Mouse (Mus musculus): ENCODE results near the gene Gm884.
A peak's percentile ranks its signal among the peaks of the same experiment; 100 is the strongest.
"Not testable (repeated sequence)": the region's sequence is repeated elsewhere in the genome, so short reads cannot be mapped to it uniquely, and the experiment has no call there.

Gene Gm884

DNA sequence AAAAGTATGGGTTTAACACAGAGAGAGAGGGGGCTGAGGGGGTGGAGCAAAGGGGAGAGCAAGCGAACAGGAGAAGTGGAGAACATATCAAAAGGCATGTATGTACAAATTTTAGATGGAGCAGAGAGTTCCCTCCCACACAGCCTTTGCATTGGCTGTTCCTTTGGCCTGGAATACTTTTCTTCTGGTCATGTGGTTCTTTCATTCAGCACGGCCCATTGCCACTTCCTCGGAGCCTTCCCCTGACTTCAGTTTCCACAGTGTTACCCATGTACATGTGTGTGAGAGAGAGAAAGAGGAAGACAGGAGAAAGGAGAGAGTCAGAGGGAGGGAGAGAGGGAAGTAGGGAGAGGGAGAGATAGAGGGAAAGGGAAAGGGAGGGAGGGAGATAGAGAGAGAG lies 14.5 kb upstream of the Gm884 start:
- no peak for DNase-seq (ENCODE audit: low spot score in 2 of 2)

DNA sequence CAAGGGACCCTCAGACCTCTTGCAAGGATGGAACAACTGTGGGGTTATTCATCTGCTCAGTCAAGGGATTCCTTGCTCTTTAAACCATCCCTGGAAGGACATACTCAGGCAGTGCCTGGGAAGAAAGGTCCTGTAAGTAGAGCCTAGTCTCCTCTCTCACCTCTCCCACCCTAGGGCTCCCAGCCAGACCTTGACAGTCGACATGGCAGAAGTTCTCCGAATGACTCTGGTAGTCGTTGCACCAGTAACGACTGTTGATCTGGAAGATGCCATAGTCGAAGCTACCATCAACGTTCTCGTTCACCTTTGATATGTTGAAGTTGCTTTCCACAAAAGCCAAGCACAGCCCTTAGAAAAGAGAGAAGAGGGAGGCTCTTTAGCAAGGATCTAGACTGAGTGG lies 13.9 kb upstream of the Gm884 start:
- DNase-seq (ENCODE audit: low spot score in 2 of 2) = no peak

DNA sequence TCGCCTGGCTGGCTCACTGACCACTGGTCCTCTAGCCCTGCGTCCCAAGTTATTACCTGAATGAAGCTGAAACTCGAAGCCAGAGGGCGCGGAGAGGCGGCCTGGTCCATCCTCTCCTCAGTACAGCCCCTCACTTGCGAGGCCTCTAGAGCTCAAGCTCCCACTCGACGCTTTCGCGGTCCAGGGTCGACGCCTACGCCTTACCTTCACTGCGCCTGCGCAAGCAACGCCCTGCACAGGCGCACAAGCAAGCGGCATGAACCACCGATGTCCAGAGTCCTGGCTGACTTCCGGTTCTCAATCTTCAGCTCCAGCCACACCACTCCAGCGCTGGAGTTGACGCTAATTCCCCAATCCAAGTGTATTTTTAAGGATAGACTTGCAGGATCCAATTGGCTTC lies 6.5 kb upstream of the Gm884 start:
- no peak for DNase-seq (ENCODE audit: low spot score in 2 of 2)

DNA sequence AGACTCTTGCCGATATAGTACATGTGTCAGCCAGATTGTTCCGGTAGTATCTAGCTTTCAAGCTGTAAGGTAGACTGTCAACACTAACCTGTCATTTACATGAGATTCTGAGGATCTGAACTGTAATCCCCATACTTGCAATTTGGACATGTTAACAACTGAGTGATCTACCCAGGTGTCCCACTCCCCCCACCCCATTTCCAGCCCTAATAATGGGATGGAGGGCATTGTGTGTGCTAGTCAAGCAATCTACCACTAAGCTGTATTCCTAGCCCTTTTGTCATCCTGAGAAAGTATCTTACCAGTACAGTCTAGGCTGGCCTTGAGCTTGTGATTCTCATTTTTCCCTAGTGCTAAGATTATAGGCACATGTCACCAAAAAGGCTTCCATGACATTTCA lies 10.2 kb downstream of the Gm884 start:
- DNase-seq (ENCODE audit: low spot score in 2 of 2) = no peak

DNA sequence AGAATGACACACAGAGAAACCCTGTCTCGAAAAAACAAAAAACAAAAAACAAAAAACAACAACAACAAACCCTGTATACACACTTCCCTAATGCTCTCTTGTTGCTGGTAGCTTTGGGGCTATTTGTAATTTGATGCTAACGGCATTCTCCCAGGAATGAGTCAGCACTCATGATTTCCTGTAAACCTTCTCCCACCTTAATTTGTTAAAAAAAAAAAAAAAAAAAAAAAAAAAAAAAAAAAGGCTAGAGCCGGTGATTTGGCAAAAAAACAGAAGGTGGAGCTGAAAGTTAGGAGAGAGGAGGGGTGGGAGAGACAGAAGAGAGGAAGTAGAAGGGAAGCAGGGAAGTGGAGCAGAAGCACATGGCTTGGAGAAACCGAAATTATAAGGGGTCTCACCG lies 14.3 kb downstream of the Gm884 start:
- DNase-seq (ENCODE audit: low spot score in 2 of 2) = no peak

DNA sequence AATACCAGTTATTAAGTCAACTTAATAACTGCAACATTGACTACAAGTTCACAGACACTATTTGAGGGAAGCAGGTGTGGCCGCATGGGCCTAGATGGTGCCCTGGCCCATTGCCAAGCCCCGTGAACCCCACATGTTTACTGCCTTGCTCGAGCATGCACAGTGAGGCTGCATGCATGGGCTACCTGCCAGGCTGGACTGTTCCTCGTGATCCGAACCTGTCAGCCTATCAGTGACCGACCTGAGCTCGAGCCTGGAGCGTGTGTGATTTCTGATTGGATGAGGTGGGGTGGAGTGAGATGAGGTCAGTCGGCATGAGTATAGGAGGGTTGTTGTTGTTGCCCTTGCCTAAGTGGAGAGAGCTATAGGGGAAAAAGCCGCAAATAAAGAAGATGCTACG lies 42.6 kb downstream of the Gm884 start:
- DNase-seq (ENCODE audit: low spot score in 2 of 2) = no peak

DNA sequence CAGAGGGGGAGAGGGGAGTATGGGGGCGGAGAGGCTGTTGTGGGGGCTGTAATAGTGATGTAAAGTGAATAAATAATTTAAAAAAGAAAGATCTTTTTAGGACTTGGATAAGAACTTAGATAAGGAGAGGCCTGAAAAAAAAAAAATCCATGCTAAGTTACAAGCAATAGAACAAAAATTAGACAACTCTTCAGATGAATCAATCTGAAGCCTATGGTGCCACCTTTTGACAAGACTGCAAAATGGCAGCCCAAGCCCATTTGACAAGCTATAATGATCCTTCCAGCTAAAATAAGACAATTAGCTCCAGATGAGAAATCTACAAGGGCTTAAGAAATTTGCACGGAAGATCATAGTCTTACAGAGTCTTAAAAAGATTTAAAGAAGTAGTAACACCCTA lies 64.9 kb downstream of the Gm884 start:
- DNase-seq (ENCODE audit: low spot score in 2 of 2) = peak in 1 of 2 experiments; percentile 22

GRCm38 (mm10) chr11:103534973-103535372 lies 86.0 kb downstream of the Gm884 start:
- not testable (repeated sequence) for DNase-seq (ENCODE audit: low spot score in 2 of 2)

- DNase-seq (ENCODE audit: low spot score in 2 of 2) = no peak
Measured at GRCm38 (mm10) chr11:103512111-103512510, 108.8 kb downstream of the Gm884 start.

DNA sequence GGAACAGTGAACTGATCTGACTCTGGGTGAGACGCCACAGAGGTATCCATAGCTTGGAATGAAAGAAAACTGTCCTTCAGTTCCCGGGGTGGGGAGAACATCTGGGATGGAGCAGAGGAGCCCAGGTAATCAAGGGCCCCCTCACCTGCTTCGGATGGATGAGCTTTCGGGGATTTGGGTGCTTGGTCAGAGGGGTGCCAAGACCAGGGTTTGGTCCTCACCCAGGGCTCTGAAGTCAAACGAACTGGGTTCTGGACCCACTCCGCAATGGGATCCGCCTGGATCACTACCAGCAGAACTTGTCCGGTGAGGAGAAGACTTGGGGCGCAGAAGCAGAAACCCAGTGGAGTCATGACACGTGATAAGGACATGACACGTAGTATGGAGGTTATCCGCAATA lies 116.4 kb downstream of the Gm884 start, which contains the start of gene Lrrc37a:
Gene Lrrc37a (minus strand): TSS at position 101 of the 400 bp plus-strand sequence.
- no peak for DNase-seq (ENCODE audit: low spot score in 2 of 2)

Measured in left cerebral cortex, adult 9 months (tissue).